Mouse (Mus musculus): Measurements from ENCODE around the gene Cfap58.

Cfap58 gene

GRCm38 (mm10) chr19:47937443-47938406 is at the start of gene Cfap58:
Gene Cfap58, plus strand, starts transcription at chr19:47937675.
- peak; percentile 91 for DNase-seq (ENCODE audit: low read depth)

- DNase-seq (ENCODE audit: low read depth): no peak
These were observed 49.4 kb upstream of the Cfap58 start for GRCm38 (mm10) chr19:47888037-47888436.

DNA sequence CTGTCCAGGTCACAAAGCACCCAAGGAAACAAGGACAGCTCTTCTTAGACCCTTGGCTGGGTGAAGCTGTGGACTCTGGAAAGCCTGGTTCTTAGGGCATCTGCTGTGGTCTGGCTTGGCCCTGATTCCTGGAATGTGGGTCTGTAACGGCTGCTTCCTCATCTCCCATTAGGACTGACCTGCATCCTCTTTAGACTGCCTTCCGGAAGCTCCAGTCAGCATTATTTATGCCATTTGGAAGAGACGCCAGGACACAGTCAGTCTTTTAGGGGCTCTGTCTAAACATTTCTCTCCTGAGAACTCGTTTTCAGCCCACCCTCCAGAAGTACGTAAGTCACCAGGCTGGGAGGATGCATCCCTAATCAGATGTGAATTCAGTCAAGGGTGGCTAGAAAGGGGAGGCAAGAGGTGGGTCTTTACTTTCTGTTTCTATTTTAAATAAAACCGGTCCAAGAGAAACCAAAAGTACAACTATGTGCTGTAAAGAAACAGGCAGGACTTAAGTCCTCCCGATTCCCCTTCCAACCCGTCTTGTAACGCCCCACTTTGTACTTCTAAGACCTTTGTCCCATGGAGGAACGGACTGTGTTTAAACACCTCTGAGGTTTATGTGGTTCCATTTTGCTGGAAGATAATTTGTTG is 46.9 kb upstream of the Cfap58 start:
- DNase-seq (ENCODE audit: low read depth): peak; percentile 72

GRCm38 (mm10) chr19:47891562-47892312 is 45.7 kb upstream of the Cfap58 start:
- DNase-seq (ENCODE audit: low read depth): no peak

DNA sequence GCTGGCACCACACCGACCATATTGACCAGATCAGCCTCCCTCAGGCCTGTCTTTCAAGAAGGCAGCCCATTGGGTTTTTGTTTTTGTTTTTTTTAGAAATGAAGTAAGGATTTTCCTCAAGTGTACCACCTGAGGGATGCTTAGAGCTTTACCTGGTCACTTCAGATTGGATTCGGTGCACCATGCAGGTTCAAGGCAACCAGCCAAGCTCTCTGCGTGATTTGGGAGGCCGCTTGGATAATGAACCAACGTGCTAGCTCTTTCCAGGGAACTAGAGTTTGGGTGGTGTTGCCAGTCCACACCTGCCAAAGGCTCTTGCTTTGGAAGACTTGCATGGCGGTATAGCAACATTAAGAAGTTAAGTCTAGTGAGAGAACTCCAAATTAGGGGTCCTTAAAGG is 44.4 kb upstream of the Cfap58 start:
- no peak for DNase-seq (ENCODE audit: low read depth)

DNA sequence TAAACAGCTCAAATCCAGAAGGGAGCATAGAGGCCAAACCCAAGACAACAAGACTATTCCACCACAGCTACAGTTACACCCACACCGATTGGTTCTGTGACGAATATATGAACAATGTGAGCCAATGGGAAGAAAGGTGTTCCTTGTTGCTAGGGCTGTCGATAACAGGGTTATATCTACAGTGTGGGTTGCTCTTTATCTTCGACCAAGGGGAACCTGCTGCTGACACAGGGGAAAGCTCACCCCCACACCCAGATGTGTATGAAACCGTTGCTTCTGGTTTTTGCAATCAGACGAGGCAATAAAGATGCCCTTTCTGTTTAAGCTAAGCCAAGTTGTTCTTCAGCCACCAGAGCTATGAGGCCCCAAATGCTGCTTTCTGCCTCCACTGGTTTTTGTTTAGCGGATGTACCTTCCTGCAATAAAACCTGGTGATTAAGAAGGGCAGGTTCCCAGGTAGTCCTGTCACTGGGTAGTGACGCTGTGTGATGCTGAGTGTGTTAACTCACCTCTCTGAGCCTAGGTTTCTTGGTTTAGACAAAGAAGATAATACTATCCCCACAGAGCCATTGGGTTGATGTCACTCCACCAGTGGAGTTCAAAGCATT is 38.9 kb upstream of the Cfap58 start:
- DNase-seq (ENCODE audit: low read depth): peak; percentile 45

- DNase-seq (ENCODE audit: low read depth): peak; percentile 57
These were observed 37.5 kb upstream of the Cfap58 start for GRCm38 (mm10) chr19:47900012-47900411.

DNA sequence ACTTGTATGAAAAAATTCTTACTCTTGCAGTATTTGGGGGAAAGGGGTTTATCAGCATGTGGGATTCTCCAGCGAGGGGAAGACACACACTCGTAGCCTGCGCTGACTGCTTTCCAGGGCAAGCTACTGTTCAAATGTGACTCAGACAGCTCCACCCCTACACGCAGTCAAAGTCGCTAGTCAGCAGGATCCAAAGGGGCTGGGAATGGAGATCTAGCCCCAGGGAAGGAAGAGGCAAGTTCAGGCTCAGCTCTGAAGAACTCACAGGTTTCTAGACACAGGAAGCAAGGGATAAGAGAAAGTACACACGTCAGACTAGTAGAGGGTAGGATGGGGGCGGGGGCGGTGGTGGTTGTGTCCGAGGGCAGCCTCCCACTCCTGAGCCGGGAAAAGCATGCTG is 36.9 kb upstream of the Cfap58 start:
- no peak for DNase-seq (ENCODE audit: low read depth)

- no peak for DNase-seq (ENCODE audit: low read depth)
These were observed 34.9 kb upstream of the Cfap58 start for GRCm38 (mm10) chr19:47902316-47903201.

DNA sequence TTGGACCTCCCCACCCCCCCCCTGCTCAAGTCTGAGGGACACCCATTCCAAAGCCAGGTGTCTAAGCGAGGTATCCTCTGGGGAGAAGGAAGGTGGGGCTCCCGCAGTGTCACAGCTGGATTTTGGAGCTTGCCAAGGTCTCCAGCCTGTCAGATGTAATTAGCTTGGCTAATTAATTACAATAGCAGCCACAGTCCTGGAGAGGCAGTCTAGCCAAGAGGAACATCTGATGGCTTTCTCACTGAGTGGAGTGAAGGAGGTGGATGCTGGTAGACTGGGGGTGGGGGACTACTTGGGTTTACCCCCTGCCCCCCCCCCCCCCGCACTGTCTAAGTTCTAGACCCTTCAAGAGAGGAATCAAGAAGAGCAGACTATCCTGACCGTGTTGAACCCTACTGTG is 33.8 kb upstream of the Cfap58 start:
- DNase-seq (ENCODE audit: low read depth): no peak

GRCm38 (mm10) chr19:47905081-47905480 is 32.4 kb upstream of the Cfap58 start:
- no peak for DNase-seq (ENCODE audit: low read depth)

DNA sequence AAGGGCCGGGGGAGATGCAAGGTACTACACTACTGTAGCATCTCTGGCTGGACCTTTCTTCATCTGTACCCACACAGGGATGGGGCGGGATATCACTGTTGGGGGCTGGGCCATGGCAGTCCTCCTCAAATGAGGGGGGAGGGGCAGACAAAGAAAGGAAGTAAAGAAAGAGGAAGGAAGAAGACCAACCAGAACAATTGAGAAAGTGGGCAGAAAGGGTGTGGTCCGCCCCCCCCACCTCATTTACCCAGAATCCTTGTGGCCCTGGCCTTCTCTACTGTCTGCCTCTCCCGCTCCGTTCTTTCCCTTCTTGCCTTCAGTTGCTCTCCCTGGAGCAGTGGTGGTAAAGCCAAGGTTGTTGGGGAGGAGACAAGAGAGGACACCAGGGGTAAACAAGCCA is 31.9 kb upstream of the Cfap58 start:
- DNase-seq (ENCODE audit: low read depth): no peak

DNA sequence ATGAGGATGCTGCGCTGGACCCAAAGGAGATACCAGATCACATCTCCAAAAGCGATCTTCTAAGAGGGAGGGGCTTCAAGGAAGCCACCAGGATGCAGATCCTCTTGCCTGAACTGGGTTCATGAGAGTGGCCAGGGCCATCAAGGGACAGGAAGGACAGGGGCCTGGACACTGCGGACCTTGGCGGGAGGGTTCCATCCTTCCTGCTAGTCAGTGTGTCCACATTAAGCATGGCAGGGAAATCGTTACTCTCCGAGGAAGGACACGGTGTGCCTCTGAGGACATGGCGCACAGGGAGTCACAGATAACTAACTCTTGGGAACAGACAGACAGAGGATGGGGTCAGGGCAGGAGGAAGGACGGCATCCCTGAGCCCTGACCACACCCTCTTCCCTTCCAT is 29.9 kb upstream of the Cfap58 start:
- no peak for DNase-seq (ENCODE audit: low read depth)

DNA sequence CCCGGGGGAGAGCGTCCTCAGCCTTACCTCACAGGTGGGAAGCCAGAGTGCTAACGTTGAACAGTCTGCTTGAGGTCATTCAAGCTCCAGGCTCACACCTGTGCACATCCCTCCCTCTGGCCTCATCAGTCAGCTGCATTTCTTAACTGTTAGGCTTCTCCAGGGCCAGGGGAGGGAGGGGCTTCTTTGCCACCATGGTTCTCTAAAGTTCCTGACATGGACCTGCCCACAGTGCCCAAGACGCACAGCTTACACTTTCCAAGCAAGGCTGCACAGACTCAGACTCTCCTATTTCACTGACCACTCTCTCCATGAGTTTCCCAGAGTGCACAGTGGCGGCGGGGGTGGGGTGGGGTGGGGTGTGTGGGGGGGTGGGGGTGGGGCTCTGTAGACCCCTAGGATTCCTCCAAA is 28.5 kb upstream of the Cfap58 start:
- DNase-seq (ENCODE audit: low read depth): peak; percentile 30

DNA sequence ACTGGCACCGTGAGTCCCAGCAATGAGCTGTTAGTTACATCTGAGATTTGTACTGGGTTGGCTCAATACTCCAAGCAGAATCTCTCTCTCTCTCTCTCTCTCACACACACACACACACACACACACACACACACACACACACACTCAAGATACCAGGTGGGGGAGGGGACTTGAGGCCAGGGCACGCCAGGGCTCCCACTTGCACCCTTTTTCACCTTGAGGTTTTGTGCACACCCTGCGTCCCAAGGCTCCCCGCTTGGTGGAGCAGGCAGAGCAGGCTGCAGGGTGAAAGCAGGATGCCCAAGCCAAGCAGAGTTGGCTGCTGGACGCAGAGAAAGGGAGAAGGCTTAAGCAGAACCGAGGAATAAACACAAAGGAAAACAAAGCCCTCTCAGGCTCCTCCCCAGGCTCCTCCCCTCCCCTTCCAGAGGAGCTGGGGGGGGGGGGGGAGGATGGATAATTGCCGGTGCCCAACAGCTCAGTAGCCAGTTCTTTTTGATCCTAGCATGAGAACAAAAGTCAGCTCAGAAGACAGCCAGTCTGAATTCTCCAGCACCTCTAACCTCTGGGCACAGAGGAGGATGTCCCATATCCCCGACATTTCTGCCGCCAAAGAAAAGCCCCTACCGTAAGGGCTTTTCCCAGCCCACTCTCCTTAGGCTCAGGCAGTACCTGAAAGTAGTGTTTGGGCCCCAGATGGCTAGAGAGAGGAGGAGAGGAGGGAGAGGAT is 27.9 kb upstream of the Cfap58 start:
- DNase-seq (ENCODE audit: low read depth): peak; percentile 66

- DNase-seq (ENCODE audit: low read depth): peak; percentile 74
These were observed 27.3 kb upstream of the Cfap58 start for GRCm38 (mm10) chr19:47910117-47910618.

- DNase-seq (ENCODE audit: low read depth): peak; percentile 57
These were observed 26.7 kb upstream of the Cfap58 start for GRCm38 (mm10) chr19:47910751-47911150.

GRCm38 (mm10) chr19:47913344-47913743 is 24.1 kb upstream of the Cfap58 start:
- DNase-seq (ENCODE audit: low read depth): no peak

- DNase-seq (ENCODE audit: low read depth): no peak
These were observed 23.3 kb upstream of the Cfap58 start for GRCm38 (mm10) chr19:47914191-47914590.

GRCm38 (mm10) chr19:47915251-47915650 is 22.2 kb upstream of the Cfap58 start:
- DNase-seq (ENCODE audit: low read depth): peak; percentile 66
